Mouse (Mus musculus): ENCODE data around the gene Tmem190. TPM values are rescaled to one million over a fixed set of nuclear protein-coding genes. Genes with fewer than 3 reads are reported as not detected.

Gene Tmem190
- polyA plus RNA-seq, 1 experiment from 2014 or later = not detected

DNA sequence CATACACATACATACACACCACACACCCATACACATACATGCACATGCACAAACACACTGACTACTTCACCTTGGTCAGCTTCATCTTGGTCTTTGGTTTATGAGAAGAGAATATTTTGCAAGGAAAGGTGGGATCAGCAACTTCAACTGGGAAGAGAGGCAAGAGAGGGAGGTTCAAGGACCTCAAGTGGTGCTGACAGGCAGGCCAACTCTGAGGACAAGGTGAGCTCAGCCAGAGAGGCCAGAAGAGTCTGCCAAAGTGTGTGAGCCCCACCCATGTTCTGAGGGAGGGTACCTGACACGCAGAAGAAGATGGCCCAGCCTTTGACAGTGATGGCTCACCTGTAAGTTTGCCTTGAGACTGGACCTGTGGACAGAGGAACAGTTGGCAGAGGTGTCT lies 23.1 kb upstream of the Tmem190 start:
- H3K9ac ChIP-seq (ENCODE audit: low read length) = no peak overlapping the region
- ATAC-seq (ENCODE audit: low FRiP score) (no peak), DNase-seq (ENCODE audit: low spot score, missing footprints) (no peak)
- no peak overlapping the region for H3K4me3 ChIP-seq (ENCODE audit: low read depth, low read length)
- no peaks in the 10 kb centered on the region for H3K27me3 ChIP-seq (ENCODE audit: control insufficient read depth, insufficient read depth, low read length)
- H3K9me3 ChIP-seq (ENCODE audit: control insufficient read depth, low read length) = no peaks in the 10 kb centered on the region
- WGBS = 58% methylated on average over 1 of the region's 1 CpGs
- H3K4me2 ChIP-seq = no peak overlapping the region
- H3K27ac ChIP-seq (ENCODE audit: low read depth, low read length) = no peak overlapping the region
- no peaks in the 10 kb centered on the region for H3K4me1 ChIP-seq (ENCODE audit: control insufficient read depth, insufficient read depth, low read length)
- H3K36me3 ChIP-seq (ENCODE audit: control insufficient read depth, insufficient read depth, low read length) = no peaks in the 10 kb centered on the region

DNA sequence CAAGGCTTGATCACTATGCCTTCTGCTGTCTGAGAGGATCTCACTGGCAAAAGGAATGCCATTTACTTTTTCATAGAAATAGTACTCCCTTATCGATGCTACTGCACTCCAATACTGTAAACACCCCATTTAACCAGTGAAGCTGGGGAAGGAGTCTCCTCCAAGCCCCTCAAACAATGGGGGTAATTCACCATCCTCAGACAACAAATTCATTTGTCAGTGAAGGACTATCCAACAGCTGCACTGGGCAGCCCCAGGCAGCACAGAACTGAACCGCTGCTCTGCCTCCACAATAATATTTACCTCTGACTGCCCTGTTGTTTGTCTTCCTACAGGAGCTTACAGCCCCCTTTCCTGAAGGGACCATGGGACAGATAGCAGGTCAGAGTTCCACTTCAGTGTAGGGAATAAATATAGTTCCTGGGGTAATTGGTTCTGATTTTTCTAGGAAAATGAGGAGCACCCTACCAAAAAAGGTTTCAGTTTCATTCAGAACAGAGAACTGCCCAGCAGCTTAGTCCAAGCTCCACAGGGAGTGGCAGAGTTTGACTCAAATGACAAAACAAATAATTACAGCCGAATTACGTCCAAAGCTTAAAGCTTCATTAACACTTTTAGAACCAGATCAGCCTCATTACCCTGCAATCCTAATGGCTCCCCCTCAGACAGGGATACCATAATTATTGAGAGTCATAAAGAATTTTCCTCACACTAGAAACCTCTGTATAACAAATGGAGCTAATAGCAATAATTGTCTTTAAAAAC lies 17.6 kb upstream of the Tmem190 start:
- H3K4me3 ChIP-seq (ENCODE audit: low read depth, low read length) = no peak overlapping the region
- no peaks in the 10 kb centered on the region for H3K27me3 ChIP-seq (ENCODE audit: control insufficient read depth, insufficient read depth, low read length)
- no peak overlapping the region for H3K27ac ChIP-seq (ENCODE audit: low read depth, low read length)
- no peak for DNase-seq (ENCODE audit: low spot score, missing footprints)
- no peaks in the 10 kb centered on the region for H3K4me1 ChIP-seq (ENCODE audit: control insufficient read depth, insufficient read depth, low read length)
- no peak overlapping the region for H3K9ac ChIP-seq (ENCODE audit: low read length)
- H3K4me2 ChIP-seq = no peak overlapping the region
- no peaks in the 10 kb centered on the region for H3K9me3 ChIP-seq (ENCODE audit: control insufficient read depth, low read length)
- H3K36me3 ChIP-seq (ENCODE audit: control insufficient read depth, insufficient read depth, low read length) = no peaks in the 10 kb centered on the region
- 14% methylated on average over 4 of the region's 4 CpGs for WGBS
- ATAC-seq (ENCODE audit: low FRiP score) = no peak

GRCm38 (mm10) chr7:4771202-4771601 lies 11.5 kb upstream of the Tmem190 start, which contains the start of gene Fam71e2:
Gene Fam71e2, minus strand, starts transcription at chr7:4771302.
- Histone ChIP-seq H3K27me3 (ENCODE audit: control insufficient read depth, insufficient read depth, low read length) (peaks cover 6% of the 10 kb centered on the region), H3K4me2 (no peak within 1 kb of the TSS), H3K27ac (ENCODE audit: low read depth, low read length) (no peak within 1 kb of the TSS), H3K36me3 (ENCODE audit: control insufficient read depth, insufficient read depth, low read length) (no peaks in the 10 kb centered on the region), H3K9ac (ENCODE audit: low read length) (no peak within 1 kb of the TSS), H3K4me3 (ENCODE audit: low read depth, low read length) (no peak within 1 kb of the TSS), H3K4me1 (ENCODE audit: control insufficient read depth, insufficient read depth, low read length) (no peaks in the 10 kb centered on the region), H3K9me3 (ENCODE audit: control insufficient read depth, low read length) (no peaks in the 10 kb centered on the region)
- WGBS = 78% methylated on average over 4 of the region's 5 CpGs
- ATAC-seq (ENCODE audit: low FRiP score) (no peak), DNase-seq (ENCODE audit: low spot score, missing footprints) (no peak)

- H3K36me3 ChIP-seq (ENCODE audit: control insufficient read depth, insufficient read depth, low read length) = no peaks in the 10 kb centered on the region
- no peak overlapping the region for H3K4me3 ChIP-seq (ENCODE audit: low read depth, low read length)
- H3K9me3 ChIP-seq (ENCODE audit: control insufficient read depth, low read length) = no peaks in the 10 kb centered on the region
- peaks cover 9% of the 10 kb centered on the region for H3K4me1 ChIP-seq (ENCODE audit: control insufficient read depth, insufficient read depth, low read length)
- H3K4me2 ChIP-seq = no peak overlapping the region
- no peak overlapping the region for H3K9ac ChIP-seq (ENCODE audit: low read length)
- H3K27me3 ChIP-seq (ENCODE audit: control insufficient read depth, insufficient read depth, low read length) = peaks cover 37% of the 10 kb centered on the region
- ATAC-seq (ENCODE audit: low FRiP score) (no peak), DNase-seq (ENCODE audit: low spot score, missing footprints) (no peak)
- H3K27ac ChIP-seq (ENCODE audit: low read depth, low read length) = no peak overlapping the region
- 51% methylated on average over 10 of the region's 10 CpGs for WGBS
Observed at GRCm38 (mm10) chr7:4776131-4776530, 6.6 kb upstream of the Tmem190 start.

DNA sequence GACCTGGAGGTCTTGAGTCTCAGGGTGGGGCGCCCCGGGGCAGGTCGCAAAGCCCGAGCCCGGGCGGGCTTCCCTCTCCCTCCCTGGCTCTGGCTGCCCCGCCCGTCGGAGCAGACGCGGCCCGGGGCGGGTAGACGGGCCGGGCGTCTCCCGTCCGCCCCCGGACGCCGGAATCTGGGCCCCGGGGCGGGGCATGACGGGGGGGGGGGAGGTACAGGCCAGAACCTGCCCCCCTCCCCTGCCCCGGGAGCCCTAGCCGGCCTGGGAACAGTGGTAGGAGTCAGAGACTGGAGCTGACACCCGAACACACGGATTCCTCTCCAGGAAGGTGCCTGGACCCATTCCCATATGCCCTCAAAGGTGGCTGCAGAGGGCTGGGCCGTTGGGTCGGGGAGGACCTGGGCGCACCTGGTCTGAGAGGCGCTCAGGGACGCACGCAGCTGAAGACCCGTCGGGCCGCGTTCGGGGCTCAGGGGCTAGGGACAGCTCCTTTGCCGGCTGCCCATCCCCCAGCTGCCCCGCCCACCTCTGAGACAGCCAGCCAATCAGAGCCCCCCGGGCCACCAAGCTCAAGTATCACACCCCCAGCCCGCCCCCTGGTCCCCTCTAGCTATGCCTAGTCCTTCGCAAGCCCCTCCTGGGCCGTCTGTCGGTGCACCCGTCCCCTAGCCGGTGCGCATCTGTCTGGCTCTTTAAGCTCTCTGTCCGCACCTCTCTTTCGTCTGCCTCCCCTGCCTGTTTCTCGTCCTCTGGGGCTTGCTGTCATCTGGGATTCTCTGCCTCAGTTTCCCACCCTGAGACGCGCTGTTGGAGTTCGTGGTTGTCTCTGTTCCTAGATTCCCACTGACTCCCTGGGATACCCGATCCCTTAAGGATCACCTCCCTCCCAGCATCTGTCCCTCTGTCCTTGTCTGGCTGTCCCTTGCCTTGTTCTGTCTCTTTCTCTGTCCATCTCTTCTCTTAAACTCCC lies 5.6 kb upstream of the Tmem190 start:
- ATAC-seq (ENCODE audit: low FRiP score) = peak; percentile 86
- Histone ChIP-seq H3K27me3 (ENCODE audit: control insufficient read depth, insufficient read depth, low read length) (peaks cover 37% of the 10 kb centered on the region), H3K27ac (ENCODE audit: low read depth, low read length) (no peak overlapping the region)

DNA sequence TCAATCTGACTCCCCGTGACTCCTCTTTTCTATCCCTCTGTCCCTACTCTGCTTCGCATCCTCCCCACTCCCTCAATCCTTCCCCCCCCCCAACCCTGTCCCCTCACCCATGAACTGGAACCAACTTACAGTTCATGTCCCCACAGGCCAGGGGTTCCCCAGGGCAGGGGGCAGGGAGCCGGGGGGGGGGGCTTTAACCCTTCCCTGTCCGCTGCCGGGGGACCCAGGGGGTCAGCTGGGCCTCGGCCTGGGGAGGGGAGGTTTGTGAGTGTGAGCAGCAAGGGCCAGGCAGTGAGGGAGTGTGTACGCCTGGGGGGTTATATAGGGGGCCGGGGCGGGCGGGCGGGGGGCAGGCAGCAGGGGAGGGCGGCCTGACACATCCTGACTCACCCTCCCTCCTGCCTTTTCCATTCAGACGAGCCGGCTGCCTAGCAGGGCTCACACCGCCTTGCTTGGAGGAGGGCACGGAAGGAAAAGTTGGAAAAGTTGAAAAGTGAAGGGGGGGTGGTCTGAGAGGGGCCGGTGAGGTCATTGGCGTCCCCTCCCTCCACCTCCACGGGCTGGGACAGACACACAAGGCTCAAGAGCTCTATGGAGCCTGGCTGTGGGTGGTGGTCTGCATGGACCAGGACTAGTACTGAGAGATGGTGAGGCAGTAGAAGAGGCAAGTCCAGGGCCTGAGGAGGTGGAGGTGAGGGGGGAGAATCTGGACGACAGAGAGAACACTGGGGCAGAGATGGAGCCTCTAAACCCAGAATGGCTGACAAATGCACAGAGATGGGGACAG lies 4.7 kb upstream of the Tmem190 start:
- Histone ChIP-seq H3K9me3 (ENCODE audit: control insufficient read depth, low read length) (no peaks in the 10 kb centered on the region), H3K9ac (ENCODE audit: low read length) (no peak overlapping the region), H3K4me1 (ENCODE audit: control insufficient read depth, insufficient read depth, low read length) (peaks cover 9% of the 10 kb centered on the region), H3K27ac (ENCODE audit: low read depth, low read length) (no peak overlapping the region), H3K4me2 (no peak overlapping the region), H3K27me3 (ENCODE audit: control insufficient read depth, insufficient read depth, low read length) (peaks cover 37% of the 10 kb centered on the region), H3K36me3 (ENCODE audit: control insufficient read depth, insufficient read depth, low read length) (no peaks in the 10 kb centered on the region), H3K4me3 (ENCODE audit: low read depth, low read length) (no peak overlapping the region)
- DNase-seq (ENCODE audit: low spot score, missing footprints) (no peak), ATAC-seq (ENCODE audit: low FRiP score) (peak; percentile 31; the same call in 1 of the 2 replicates)
- 5% methylated on average over 20 of the region's 20 CpGs for WGBS

More for the DNA sequence above, 5.6 kb upstream of the Tmem190 start:
- no peaks in the 10 kb centered on the region for H3K36me3 ChIP-seq (ENCODE audit: control insufficient read depth, insufficient read depth, low read length)
- H3K9ac ChIP-seq (ENCODE audit: low read length) = peak overlapping the region; percentile 42
- under 1% methylated on average over 34 of the region's 56 CpGs for WGBS
- peak overlapping the region; percentile 22 for H3K4me3 ChIP-seq (ENCODE audit: low read depth, low read length)
- peak; percentile 95 for DNase-seq (ENCODE audit: low spot score, missing footprints)
- H3K9me3 ChIP-seq (ENCODE audit: control insufficient read depth, low read length) = no peaks in the 10 kb centered on the region
- peaks cover 9% of the 10 kb centered on the region for H3K4me1 ChIP-seq (ENCODE audit: control insufficient read depth, insufficient read depth, low read length)
- H3K4me2 ChIP-seq = peak overlapping the region; percentile 42

DNA sequence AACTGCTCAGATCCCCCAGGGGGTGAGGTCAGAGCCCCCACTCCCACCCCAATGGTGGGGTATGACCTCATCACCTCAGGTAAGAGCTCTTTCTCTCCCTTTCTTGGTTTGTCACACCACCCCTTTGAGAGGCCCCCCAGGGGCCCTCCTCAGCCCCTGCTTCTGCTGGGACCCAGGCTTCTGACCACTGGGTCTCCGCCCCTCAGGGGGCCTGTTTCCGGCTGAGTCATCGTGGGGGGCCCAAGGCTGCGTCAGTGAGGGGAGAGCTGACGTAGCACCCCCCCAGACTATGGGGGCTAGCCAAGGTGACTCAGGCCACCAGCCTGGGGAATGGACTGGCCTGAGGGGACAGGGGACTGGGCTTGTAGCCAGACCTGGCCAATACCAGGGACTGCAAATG lies 2.8 kb upstream of the Tmem190 start:
- H3K36me3 ChIP-seq (ENCODE audit: control insufficient read depth, insufficient read depth, low read length) = no peaks in the 10 kb centered on the region
- no peak overlapping the region for H3K4me2 ChIP-seq
- no peak overlapping the region for H3K4me3 ChIP-seq (ENCODE audit: low read depth, low read length)
- 49% methylated on average over 5 of the region's 5 CpGs for WGBS
- no peak overlapping the region for H3K27ac ChIP-seq (ENCODE audit: low read depth, low read length)
- H3K9me3 ChIP-seq (ENCODE audit: control insufficient read depth, low read length) = no peaks in the 10 kb centered on the region
- DNase-seq (ENCODE audit: low spot score, missing footprints) (no peak), ATAC-seq (ENCODE audit: low FRiP score) (no peak)
- peaks cover 37% of the 10 kb centered on the region for H3K27me3 ChIP-seq (ENCODE audit: control insufficient read depth, insufficient read depth, low read length)
- no peak overlapping the region for H3K9ac ChIP-seq (ENCODE audit: low read length)
- peaks cover 9% of the 10 kb centered on the region for H3K4me1 ChIP-seq (ENCODE audit: control insufficient read depth, insufficient read depth, low read length)

DNA sequence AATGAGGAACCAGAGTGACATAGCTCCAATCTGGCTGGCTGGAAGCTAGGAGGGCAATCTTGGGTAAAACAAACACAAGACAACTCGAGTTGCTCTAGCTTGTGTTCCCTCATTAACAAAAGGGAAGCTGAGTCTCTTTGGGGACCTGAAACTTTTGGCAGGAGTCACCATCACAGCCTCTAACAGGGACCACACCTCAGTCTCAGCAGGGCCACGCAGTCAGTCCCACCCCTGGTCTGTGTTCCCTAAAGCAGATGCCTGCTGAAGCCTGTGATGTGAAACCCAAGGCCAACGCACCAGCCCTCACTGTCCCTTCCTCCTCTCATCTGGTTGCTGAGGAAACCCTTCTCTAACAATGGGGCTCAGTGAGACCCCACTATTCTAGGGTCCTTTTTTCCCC lies 607 bp upstream of the Tmem190 start:
- Histone ChIP-seq H3K27ac (ENCODE audit: low read depth, low read length) (no peak overlapping the region), H3K27me3 (ENCODE audit: control insufficient read depth, insufficient read depth, low read length) (peaks cover 22% of the 10 kb centered on the region), H3K9me3 (ENCODE audit: control insufficient read depth, low read length) (no peaks in the 10 kb centered on the region), H3K36me3 (ENCODE audit: control insufficient read depth, insufficient read depth, low read length) (no peaks in the 10 kb centered on the region), H3K4me2 (no peak overlapping the region), H3K4me3 (ENCODE audit: low read depth, low read length) (no peak overlapping the region), H3K9ac (ENCODE audit: low read length) (no peak overlapping the region), H3K4me1 (ENCODE audit: control insufficient read depth, insufficient read depth, low read length) (peaks cover 5% of the 10 kb centered on the region)
- 51% methylated on average over 3 of the region's 3 CpGs for WGBS
- ATAC-seq (ENCODE audit: low FRiP score) (no peak), DNase-seq (ENCODE audit: low spot score, missing footprints) (no peak)

All from midbrain, embryonic 11.5 days (tissue).